Mouse (Mus musculus) testis, adult 10 weeks (tissue): Measurements from ENCODE around the gene Tmem179. TPM values are rescaled to one million over a fixed set of nuclear protein-coding genes. Genes with fewer than 3 reads are reported as not detected.

Experiments used
- polyA plus RNA-seq: library from polyadenylated mRNA; stranded (reverse); fragments of 350-450 nt; fragmentation: Illumina TruSeq; extraction: RNeasy Lipid Tissue Mini Kit (QIAGEN cat#74804); gene quantifications from one replicate; pipeline ENCODE4 v1.2.3, GENCODE M21; 2014; ENCODE audit warnings: low read depth, low replicate concordance

The Tmem179 gene
- not detected for polyA plus RNA-seq

DNA sequence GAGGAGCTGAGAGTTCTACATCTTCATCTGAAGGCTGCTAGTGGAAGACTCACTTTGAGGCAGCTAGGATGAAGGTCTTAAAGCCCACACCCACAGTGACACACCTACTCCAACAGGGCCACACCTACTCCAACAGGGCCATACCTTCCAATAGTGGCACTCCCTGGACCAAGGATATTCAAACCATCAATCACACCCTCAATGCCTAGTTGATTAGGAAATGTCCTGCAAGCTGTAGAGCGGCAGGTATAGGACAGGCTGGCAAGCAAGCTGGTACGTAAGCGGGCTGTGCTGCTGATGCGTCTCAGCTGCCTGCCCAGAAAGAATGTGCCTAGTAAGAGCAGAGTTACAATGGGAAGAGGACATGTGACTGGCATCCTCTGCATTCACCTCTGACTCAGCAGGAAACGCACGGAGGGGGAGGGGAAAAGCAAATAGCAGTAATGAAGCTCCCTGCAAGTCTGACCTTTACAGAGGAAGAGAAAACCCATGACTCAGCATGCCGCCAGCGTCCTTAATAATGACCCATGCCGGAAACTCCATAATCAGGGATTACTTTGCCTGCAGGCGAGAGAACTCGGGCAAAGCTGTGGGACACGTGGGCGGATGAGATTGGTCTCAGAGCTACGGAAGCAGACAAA is at the start of gene Tmem179:
TSS of gene Tmem179 (minus strand) at position 51 of the 641 bp plus-strand sequence.

DNA sequence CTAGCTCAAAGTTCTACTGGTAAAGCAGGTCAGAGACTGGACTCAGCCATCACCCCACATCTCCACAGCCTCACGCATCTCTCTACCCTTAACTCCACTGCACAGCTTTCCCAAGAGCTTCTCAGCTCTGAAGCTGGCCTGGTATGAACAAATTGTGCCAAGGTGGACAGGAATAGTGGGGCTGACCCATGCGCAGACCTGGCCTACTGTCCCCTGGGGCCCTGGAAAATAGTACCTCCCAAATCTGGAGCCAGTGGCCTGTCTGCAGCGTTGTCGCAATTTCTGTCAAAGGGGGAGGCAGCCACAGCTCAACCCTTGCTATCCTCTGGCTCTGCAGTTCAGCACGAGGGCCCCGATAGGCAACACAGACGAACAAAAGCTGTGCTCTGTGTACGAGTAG is 27.4 kb downstream of the Tmem179 start, which contains the start of gene A530016L24Rik:
TSS of gene A530016L24Rik (plus strand) at position 315 of the 400 bp plus-strand sequence.

Other genes starting within 250 kb of the Tmem179 start
- not detected for gene A530016L24Rik, start 27.3 kb downstream of the Tmem179 start, polyA plus RNA-seq
- gene Inf2, start 72.0 kb upstream of the Tmem179 start, polyA plus RNA-seq, result 0.10 TPM
- 0.70 TPM for gene Adssl1, start 103.3 kb upstream of the Tmem179 start, polyA plus RNA-seq
- 2.6 TPM for gene Siva1, start 127.9 kb upstream of the Tmem179 start, polyA plus RNA-seq
- 1.3 TPM for gene Akt1, start 158.1 kb upstream of the Tmem179 start, polyA plus RNA-seq
- gene Zbtb42, start 162.1 kb upstream of the Tmem179 start, polyA plus RNA-seq, result 2.4 TPM
- 12.5 TPM for gene Cep170b, start 203.7 kb upstream of the Tmem179 start, polyA plus RNA-seq
- gene Pld4, start 243.9 kb upstream of the Tmem179 start, polyA plus RNA-seq, result 0.87 TPM